Mouse (Mus musculus) heart, postnatal 14 days (tissue): Measurements from ENCODE around the gene Arid5b. TPM values are rescaled to one million over a fixed set of nuclear protein-coding genes. Genes with fewer than 3 reads are reported as not detected.
A peak's percentile ranks its signal among the peaks of the same experiment; 100 is the strongest.

Source experiments
- DNase-seq, 2 experiments: peaks; one replicate each; pipeline ENCODE4 v3.0.0; 2021 to 2022
- intact Hi-C: fragments of 180-260 bp; cut with DNase I; formaldehyde crosslinking; loops from one replicate; pipeline ENCODE4 v1.15.1; 2025
- total RNA-seq, 2 experiments: library from RNA; stranded (reverse); gene quantifications; 2 replicates each; pipeline ENCODE4 v1.2.3; 2021

The Arid5b gene
- total RNA-seq, 2 experiments from 2014 or later = 25.6 to 26.0 TPM

- no peak for DNase-seq
- intact Hi-C loops = no loop called here
Measured at GRCm38 (mm10) chr10:68153344-68154045, 125.0 kb downstream of the Arid5b start.

- intact Hi-C loops = loop anchor here (5.0 kb wide), 1 partner anchor 44 kb away; no protein-coding TSS in a partner anchor
- DNase-seq = no peak
Measured at GRCm38 (mm10) chr10:68148495-68148894, 130.0 kb downstream of the Arid5b start.

- no peak for DNase-seq
- intact Hi-C loops = loop anchor here (2.0 to 5.0 kb wide), 4 partner anchors 45 to 287 kb away; no protein-coding TSS in a partner anchor
Measured at GRCm38 (mm10) chr10:68147730-68148129, 130.8 kb downstream of the Arid5b start.

- DNase-seq = peak; percentile 46 to 70
- intact Hi-C loops = loop anchor here (2.0 to 5.0 kb wide), 4 partner anchors 45 to 286 kb away; no protein-coding TSS in a partner anchor
Measured at GRCm38 (mm10) chr10:68146842-68147241, 131.7 kb downstream of the Arid5b start.

GRCm38 (mm10) chr10:68145286-68145950 is 133.1 kb downstream of the Arid5b start:
- intact Hi-C loops = loop anchor here (5.0 kb wide), 1 partner anchor 47 kb away; no protein-coding TSS in a partner anchor
- no peak for DNase-seq

GRCm38 (mm10) chr10:68142501-68142900 is 136.0 kb downstream of the Arid5b start:
- intact Hi-C loops = no loop called here
- no peak for DNase-seq

DNA sequence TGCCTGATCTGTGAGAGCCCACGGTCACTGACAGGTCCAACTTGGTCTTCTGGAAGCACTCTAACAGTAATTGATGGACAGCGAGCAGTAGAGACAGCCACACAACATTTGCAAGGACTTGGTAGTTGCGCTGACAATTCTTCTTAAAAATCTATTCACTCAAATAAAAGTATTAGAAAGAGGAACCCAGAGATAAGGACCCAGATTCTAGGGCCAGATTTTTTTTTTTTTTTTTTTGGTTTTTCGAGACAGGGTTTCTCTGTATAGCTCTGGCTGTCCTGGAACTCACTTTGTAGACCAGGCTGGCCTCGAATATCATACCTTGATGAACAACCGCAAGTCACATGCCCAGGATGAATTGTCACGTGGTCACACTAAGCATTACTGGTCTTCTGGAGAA is 137.0 kb downstream of the Arid5b start:
- intact Hi-C loops = no loop called here
- no peak for DNase-seq

DNA sequence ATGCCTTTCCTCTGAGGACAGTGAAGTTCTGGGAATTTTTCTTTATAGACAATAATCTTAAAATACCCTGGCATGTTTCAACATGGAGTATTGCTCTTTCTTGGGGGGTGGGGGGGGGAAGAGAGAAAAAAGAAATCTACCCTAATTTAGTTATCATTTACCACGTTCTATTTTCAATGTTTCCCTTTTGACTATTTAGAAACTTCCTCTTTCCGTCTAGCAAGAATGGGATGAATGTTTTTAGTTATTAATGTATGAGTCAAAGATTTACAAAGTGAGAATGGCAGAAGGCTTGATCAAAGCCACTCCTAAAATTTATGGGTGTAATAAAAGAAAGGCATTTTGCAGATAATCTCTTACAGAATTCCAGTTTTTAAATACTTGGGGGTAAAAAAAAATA is 137.7 kb downstream of the Arid5b start:
- DNase-seq = no peak
- intact Hi-C loops = no loop called here

DNA sequence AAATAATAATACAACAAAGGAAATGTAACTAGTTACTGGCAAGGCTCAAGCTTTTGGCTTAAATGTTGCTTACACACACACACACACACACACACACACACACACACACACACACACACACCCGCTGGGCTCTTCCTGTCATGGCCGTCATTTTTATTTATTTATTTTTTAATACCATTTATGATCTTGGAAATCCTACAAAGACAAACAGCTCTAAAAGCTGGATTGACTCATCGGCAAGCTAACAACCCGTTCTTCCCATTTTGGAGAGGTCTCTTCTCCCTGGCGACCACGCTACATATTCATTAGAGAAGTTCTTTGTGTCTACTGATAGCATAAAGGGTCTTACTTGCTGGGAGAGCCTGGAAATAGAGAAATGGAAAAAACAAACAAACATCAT is 138.2 kb downstream of the Arid5b start:
- no peak for DNase-seq

DNA sequence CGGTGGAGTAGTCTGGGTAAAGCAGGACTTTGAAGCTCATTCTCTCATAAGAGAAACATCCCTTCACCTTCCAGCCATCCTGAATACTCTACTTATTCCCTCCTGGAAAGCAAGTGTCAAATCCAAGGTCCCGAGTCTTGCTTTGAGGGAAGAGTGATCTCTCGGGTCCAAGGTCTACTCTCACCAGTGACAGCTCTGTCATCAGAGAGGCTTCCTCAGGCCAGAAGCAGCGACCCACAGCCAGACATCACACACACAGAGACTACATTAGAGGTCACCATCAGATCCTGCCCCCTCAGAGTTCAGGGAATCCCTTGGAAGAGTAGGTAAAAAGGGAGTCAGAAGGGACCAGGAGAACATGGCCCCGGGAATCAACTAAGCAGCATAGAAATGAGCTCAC is 140.4 kb downstream of the Arid5b start:
- intact Hi-C loops = no loop called here

More for the DNA sequence above, 138.2 kb downstream of the Arid5b start:
- intact Hi-C loops = no loop called here

GRCm38 (mm10) chr10:68137151-68137833 is 141.2 kb downstream of the Arid5b start:
- intact Hi-C loops = no loop called here
- no peak for DNase-seq

More for the DNA sequence above, 140.4 kb downstream of the Arid5b start:
- no peak for DNase-seq

DNA sequence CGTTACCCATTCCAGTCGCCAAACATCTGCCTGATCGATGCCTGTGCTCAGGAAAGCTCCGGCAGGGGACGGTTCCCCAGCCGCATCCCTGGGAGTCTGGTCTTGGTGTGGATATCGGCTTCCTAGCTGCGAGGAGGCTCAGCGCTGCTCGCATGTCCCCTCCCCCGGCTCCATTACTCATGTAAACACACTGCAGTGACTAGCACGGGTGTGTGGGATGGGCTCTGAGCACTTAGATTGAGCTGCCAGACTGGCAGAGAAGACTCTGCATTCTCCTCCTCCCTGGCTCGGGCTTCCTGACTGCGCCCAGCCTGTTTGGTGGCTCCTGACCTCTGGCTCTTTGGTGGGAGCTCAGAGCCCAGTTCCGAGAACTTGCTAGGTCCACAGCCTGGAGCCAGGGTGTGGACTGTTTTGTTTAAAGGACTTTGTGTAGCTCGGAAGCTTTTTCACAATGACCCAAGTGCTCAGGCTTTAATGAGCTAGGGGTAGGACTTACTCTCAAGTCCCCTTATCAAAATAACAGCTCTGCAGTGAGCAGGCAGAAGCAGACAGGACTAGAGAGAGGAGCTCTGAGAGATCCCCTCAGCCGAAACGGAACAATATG is 142.0 kb downstream of the Arid5b start:
- peak; percentile 82 to 83 for DNase-seq
- intact Hi-C loops = no loop called here

DNA sequence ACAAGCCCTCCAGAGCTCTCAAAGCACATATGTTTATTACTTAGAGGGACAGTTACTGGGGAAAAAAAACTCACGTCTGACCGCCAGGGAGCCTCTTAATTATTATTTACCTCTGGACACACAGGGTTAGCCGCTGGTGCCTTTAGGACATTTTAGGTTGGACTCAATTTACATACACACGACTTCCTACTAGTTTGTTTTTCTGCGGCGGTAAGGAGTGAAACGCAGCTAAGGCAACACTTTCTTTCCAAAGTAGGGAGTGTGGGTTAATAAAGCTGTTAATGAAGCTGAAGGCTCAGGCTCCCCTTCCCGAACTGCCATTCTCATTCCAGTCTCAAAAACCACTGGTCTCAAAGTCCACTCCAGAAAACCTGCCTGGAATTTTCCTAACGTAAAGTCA is 142.5 kb downstream of the Arid5b start:
- DNase-seq = no peak
- intact Hi-C loops = no loop called here

DNA sequence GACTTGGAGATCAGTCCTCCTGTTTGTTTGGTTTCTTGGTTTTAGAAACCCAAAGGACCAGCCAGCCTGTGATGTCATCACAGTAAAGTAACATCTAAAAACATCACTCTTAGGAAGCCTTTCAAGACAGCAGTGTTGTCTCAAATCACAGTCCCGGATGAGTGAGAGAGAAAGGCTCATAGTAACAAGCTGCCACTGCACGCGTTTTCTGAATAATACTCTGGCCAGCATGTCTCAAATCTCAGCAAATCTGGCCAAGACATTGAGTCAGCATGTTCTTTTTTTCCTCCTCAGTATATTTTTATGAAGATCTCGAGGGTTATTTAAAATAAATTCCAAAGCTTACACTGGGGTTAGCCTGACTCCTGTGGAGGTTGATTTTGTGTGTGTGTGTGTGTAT is 143.1 kb downstream of the Arid5b start:
- intact Hi-C loops = no loop called here
- DNase-seq = no peak

DNA sequence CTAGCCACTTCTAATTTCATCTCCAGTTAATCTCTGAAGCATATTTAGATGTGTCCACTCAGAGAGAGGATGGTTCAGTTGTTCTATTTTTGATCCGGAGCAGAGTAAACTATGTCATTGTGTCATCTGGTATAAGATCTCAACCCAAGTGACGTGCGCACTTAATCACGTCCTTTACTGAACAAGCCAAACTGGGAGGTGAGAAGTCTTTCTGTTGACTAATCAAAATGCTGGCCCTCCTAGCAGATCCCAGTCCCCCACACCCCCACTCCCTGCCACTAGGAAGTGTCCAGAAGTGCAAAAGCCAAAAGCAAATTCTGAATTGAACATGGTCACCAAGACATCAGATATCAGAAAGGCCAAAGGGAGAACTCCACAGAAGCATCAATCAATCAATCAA is 144.0 kb downstream of the Arid5b start:
- intact Hi-C loops = no loop called here
- no peak for DNase-seq

- DNase-seq = no peak
- intact Hi-C loops = no loop called here
Measured at GRCm38 (mm10) chr10:68134071-68134470, 144.5 kb downstream of the Arid5b start.

DNA sequence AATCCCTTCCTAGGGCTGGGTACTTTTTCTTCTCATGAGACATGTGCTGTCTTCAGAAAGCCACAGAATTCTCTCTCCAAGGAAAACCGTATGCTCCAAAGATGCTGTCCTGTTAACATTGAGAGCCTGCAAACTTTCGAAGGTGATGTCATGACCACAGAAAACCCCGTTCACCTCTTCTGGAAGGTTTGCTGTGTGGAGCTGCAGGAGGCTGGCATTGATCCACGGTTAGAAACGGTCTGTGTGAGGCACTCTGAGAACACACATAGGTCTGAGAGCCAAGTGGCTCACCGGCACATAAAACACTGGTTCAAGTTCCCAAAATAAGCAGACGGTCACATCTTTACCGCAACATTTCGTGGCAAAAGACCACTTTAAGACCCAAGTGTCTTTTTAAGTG is 145.9 kb downstream of the Arid5b start:
- no peak for DNase-seq
- intact Hi-C loops = no loop called here

GRCm38 (mm10) chr10:68132154-68132553 is 146.4 kb downstream of the Arid5b start:
- DNase-seq = no peak
- intact Hi-C loops = no loop called here

DNA sequence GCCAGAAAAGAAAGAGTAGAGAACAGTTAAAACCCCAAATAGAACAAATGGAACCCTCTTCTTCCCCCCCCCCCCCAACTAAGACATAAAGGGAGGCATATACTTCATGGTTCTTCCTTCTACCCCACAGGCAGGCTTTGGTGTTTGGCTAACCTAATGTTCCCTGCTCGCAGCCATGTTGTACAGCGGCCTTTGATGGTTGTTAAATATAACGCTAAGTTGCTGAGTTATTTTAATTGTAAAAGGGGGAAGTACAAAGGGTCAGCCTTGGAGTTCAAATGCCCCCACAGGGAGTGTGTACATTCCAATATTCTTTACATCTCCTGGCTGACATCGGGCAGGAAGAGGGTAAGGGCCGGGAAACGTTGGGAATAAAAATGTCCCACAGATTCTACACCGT is 148.9 kb downstream of the Arid5b start:
- intact Hi-C loops = loop anchor here (5.0 kb wide), 1 partner anchor 37 kb away; no protein-coding TSS in a partner anchor
- DNase-seq = no peak

DNA sequence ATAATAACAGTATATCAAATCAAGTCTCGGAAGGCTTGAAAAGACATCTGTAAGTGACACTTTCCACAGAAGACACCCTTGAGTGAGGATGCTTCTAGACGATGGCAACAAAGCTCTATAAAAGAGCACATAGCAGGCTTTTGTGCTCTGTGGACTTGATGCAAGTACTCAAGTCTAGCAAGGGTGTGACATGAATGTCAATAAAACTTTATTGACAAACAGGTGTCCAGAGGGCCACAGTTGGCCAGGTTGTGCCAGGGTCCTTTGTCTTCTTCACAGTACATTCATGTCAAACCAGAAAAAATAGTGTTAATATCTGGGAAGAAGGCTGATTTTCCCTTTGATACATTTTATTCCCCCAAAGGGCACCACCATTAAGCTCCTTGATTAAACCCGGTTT is 149.5 kb downstream of the Arid5b start:
- intact Hi-C loops = loop anchor here (5.0 kb wide), 1 partner anchor 37 kb away; no protein-coding TSS in a partner anchor
- DNase-seq = no peak

GRCm38 (mm10) chr10:68128441-68128848 is 150.1 kb downstream of the Arid5b start:
- peak; percentile 40 to 47 for DNase-seq
- intact Hi-C loops = loop anchor here (5.0 kb wide), 1 partner anchor 36 kb away; no protein-coding TSS in a partner anchor
